Mouse (Mus musculus) lung, adult 2 months (tissue): ENCODE data around the gene Lypd3.

Source experiments
- CTCF ChIP-seq: fragments of 200-500 bp; IDR thresholded peaks from 2 replicates; pipeline ENCODE4 v1.5.1; 2011; ENCODE audit warnings: mild to moderate bottlenecking, low read length, control low read depth; ENCODE audit not compliant: insufficient read depth
- POLR2A ChIP-seq: fragments of 200-500 bp; IDR thresholded peaks from 2 replicates; pipeline ENCODE4 v1.6.1; 2011; ENCODE audit warnings: low read depth, mild to moderate bottlenecking, control low read depth, low read length, borderline replicate concordance; ENCODE audit errors: extremely low read depth

DNA sequence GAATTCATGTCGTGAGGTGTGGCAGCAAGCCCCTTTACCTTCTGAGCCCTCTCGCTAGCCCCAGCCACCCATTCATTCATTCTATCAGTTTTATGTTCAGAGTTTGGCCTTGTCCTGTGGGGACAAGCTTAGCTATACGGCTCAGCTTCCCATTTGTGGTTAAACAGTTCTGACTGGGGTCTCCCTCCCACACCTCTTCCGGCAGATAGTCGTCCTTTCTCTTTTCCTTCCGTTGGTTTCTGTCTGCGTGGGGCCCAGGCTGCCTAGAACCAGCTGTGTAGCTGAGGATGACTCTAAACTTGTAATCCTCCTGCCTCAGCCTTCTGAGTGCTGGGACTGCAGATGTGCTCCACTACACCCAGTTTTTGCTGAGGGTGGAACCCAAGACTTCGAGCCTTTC is 18.6 kb upstream of the Lypd3 start:
- TF ChIP-seq CTCF (no peak), POLR2A (no peak)
